Mouse (Mus musculus) kidney, embryonic 14.5 days (tissue): Measurements from ENCODE around the gene Zfp423. TPM values are rescaled to one million over a fixed set of nuclear protein-coding genes. Genes with fewer than 3 reads are reported as not detected.
A peak's percentile ranks its signal among the peaks of the same experiment; 100 is the strongest.

ENCODE experiments used
- ATAC-seq: fragments of 200-750 bp; cut with Nextera tagmentation; 2 replicates; pipeline ENCODE4 v1.8.0; 2017; ENCODE audit warnings: moderate number of reproducible peaks, mild to moderate bottlenecking, moderate TSS enrichment, moderate library complexity; ENCODE audit not compliant: low FRiP score, low TSS enrichment
- H3K27ac ChIP-seq: fragments of 300-500 bp; sonication (generic); 2 replicates; pipeline ENCODE4 v1.5.1; 2014; ENCODE audit warnings: low read depth, mild to moderate bottlenecking, low read length, moderate library complexity, mixed read lengths
- H3K27me3 ChIP-seq: fragments of 300-500 bp; sonication (generic); 2 replicates; pipeline ENCODE4 v1.6.1; 2014; ENCODE audit warnings: mild to moderate bottlenecking, low read length; ENCODE audit not compliant: control insufficient read depth, insufficient read depth
- H3K36me3 ChIP-seq: fragments of 300-500 bp; sonication (generic); 2 replicates; pipeline ENCODE4 v1.6.1; 2014; ENCODE audit warnings: low read length, mixed read lengths; ENCODE audit not compliant: control insufficient read depth, insufficient read depth
- H3K4me1 ChIP-seq: fragments of 300-500 bp; sonication (generic); 2 replicates; pipeline ENCODE4 v1.6.1; 2014; ENCODE audit warnings: low read length, mixed read lengths; ENCODE audit not compliant: control insufficient read depth, insufficient read depth
- H3K4me2 ChIP-seq: fragments of 300-500 bp; sonication (generic); replicated peaks from 2 replicates; pipeline ENCODE4 v1.6.1; 2014; ENCODE audit warnings: low read depth, mild to moderate bottlenecking, low read length
- H3K4me3 ChIP-seq: fragments of 300-500 bp; sonication (generic); 2 replicates; pipeline ENCODE4 v1.5.1; 2014; ENCODE audit warnings: mild to moderate bottlenecking, low read length
- H3K9ac ChIP-seq: fragments of 300-500 bp; sonication (generic); 2 replicates; pipeline ENCODE4 v1.6.1; 2014; ENCODE audit warnings: low read depth, mild to moderate bottlenecking, low read length, moderate library complexity
- H3K9me3 ChIP-seq: fragments of 300-500 bp; sonication (generic); 2 replicates; pipeline ENCODE4 v1.6.1; 2016; ENCODE audit warnings: low read length; ENCODE audit not compliant: control insufficient read depth
- WGBS: fragments of 180-500 bp; shearing (Covaris S2); extraction: QIAGEN DNeasy Blood & Tissue Kit; methylation state at CpG from one replicate; pipeline ENCODE4 v1.1.7; 2014; 5-methylcytosine and 5-hydroxymethylcytosine counted together
- polyA plus RNA-seq: library from polyadenylated mRNA; unstranded; fragments of >200 nt; fragmentation: Nextera tagmentation; extraction: Ambion mirVana; gene quantifications from 2 replicates; pipeline ENCODE4 v1.2.1, GENCODE M21; 2014

Gene Zfp423
- polyA plus RNA-seq, 1 experiment from 2014 or later, result 18.8 TPM

- no peak overlapping the region for H3K4me3 ChIP-seq
- WGBS, result 64% methylated on average over 2 of the region's 3 CpGs
- no peak overlapping the region for H3K9ac ChIP-seq
- H3K9me3 ChIP-seq, result no peaks in the 10 kb centered on the region
- H3K4me1 ChIP-seq, result peaks cover 18% of the 10 kb centered on the region
- no peak overlapping the region for H3K27ac ChIP-seq
- ATAC-seq, result no peak
- H3K36me3 ChIP-seq, result no peaks in the 10 kb centered on the region
- H3K4me2 ChIP-seq, result no peak overlapping the region
- no peaks in the 10 kb centered on the region for H3K27me3 ChIP-seq
These were observed 245.4 kb downstream of the Zfp423 start for GRCm38 (mm10) chr8:87713946-87714345.

DNA sequence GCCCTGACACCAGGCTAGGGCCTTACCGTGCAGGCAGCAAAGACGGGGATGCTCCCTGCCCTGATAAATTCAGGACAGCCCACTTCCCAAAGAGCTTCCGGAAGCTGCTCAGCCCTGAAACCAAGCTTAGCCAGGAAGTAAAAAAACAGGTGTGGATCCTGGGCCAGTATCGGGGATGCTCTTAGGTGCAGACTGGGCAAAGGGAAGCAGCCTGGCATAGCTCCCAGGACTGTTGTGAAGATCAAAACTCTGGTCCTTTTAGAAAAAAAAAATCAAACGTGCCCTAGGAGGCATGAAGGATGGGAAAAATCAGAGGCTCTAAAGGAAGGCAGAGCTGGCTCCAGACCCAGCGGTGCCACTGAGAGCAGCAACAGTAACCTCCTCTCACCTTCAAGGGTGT, 247.4 kb downstream of the Zfp423 start:
- no peak for ATAC-seq
- no peaks in the 10 kb centered on the region for H3K27me3 ChIP-seq
- WGBS, result 76% methylated on average over 6 of the region's 6 CpGs
- H3K4me1 ChIP-seq, result peaks cover 27% of the 10 kb centered on the region
- H3K4me2 ChIP-seq, result no peak overlapping the region
- H3K9me3 ChIP-seq, result no peaks in the 10 kb centered on the region
- no peak overlapping the region for H3K4me3 ChIP-seq
- no peaks in the 10 kb centered on the region for H3K36me3 ChIP-seq
- H3K9ac ChIP-seq, result no peak overlapping the region
- no peak overlapping the region for H3K27ac ChIP-seq

- ATAC-seq, result peak; percentile 71; the same call in 1 of the 2 replicates
- Histone ChIP-seq H3K4me1 (peaks cover 13% of the 10 kb centered on the region), H3K4me2 (peak overlapping the region; percentile 21), H3K9me3 (no peaks in the 10 kb centered on the region), H3K9ac (no peak overlapping the region), H3K27ac (no peak overlapping the region), H3K27me3 (no peaks in the 10 kb centered on the region), H3K36me3 (no peaks in the 10 kb centered on the region), H3K4me3 (no peak overlapping the region)
- WGBS, result 5% methylated on average over 9 of the region's 11 CpGs
These were observed 251.2 kb downstream of the Zfp423 start for GRCm38 (mm10) chr8:87708127-87708637.

DNA sequence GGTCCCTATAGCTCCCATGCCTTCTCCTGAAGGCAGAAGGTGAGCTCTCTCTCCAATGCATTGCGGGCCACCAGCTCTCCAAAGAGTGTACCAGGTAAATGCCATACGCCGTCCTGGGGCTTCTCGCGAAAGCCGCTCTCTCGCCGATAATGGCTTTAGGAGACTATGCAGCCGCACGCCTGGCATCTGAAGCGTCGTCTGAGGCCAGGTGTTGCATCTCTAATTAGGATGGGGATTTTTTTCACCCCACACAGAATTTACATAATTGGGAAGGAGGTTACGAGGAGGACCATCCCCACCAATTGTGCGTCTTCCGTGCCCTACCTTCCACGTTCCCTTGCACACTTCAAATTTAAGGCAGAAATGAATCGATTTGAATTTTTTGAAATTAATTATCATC, 252.2 kb downstream of the Zfp423 start:
- no peaks in the 10 kb centered on the region for H3K27me3 ChIP-seq
- WGBS, result 81% methylated on average over 17 of the region's 17 CpGs
- no peak overlapping the region for H3K4me2 ChIP-seq
- H3K9me3 ChIP-seq, result no peaks in the 10 kb centered on the region
- no peak overlapping the region for H3K4me3 ChIP-seq
- no peak overlapping the region for H3K27ac ChIP-seq
- no peak overlapping the region for H3K9ac ChIP-seq
- no peak for ATAC-seq
- no peaks in the 10 kb centered on the region for H3K36me3 ChIP-seq
- H3K4me1 ChIP-seq, result peaks cover 18% of the 10 kb centered on the region

DNA sequence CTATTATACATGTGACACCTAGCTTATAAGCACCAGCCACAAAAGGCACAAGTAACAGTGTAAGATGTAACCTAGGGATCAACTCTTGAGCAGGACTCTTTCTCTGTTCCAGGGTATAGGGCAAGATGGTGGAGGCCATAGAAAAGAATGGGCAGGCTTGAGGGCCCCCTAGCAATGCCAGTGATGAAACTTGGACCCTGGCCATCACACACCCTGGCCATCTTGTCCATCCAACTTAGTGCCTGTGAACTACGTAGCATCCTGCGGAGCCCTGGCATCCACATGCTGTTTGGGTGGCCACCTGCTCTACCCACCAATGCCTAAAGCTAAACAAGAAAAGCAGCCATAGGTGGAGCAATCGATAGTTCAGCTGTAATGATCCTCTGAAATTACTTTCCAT, 254.6 kb downstream of the Zfp423 start:
- Histone ChIP-seq H3K27ac (no peak overlapping the region), H3K4me3 (no peak overlapping the region), H3K4me2 (no peak overlapping the region), H3K9me3 (no peaks in the 10 kb centered on the region), H3K27me3 (no peaks in the 10 kb centered on the region), H3K4me1 (peaks cover 18% of the 10 kb centered on the region), H3K9ac (no peak overlapping the region), H3K36me3 (no peaks in the 10 kb centered on the region)
- no peak for ATAC-seq
- 97% methylated on average over 3 of the region's 3 CpGs for WGBS

DNA sequence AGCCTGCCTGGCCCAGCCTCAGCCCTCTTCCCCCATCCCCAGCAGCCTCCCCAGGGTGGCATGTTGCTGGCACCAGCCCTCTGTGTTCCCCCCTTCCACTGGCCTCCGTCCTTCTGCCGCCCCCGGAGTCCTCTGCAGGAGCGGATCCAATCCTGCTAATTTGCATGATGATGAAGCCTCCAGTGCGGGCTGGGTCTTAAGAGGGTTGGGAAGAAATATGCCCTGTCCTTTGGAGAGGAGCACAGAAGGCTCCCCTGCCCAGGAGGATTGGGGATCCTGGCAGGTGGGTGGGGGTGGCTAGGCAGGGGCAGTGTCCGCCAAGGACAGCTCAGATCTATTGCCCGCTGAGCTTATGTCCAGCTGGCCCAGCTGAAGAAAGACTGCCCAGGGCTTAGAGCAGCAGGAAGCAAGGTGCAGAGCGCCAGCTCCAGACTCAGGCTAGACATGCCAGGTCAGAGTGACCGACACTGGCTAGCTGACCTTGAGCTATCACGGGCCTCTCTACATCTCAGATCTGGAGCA, 256.5 kb downstream of the Zfp423 start:
- Histone ChIP-seq H3K27me3 (no peaks in the 10 kb centered on the region), H3K4me1 (peaks cover 11% of the 10 kb centered on the region; the same call in 1 of the 2 replicates), H3K27ac (no peak overlapping the region), H3K4me3 (no peak overlapping the region), H3K9ac (no peak overlapping the region), H3K9me3 (no peaks in the 10 kb centered on the region), H3K36me3 (no peaks in the 10 kb centered on the region), H3K4me2 (no peak overlapping the region)
- no peak; the same call in 1 of the 2 replicates for ATAC-seq
- 35% methylated on average over 10 of the region's 10 CpGs for WGBS

DNA sequence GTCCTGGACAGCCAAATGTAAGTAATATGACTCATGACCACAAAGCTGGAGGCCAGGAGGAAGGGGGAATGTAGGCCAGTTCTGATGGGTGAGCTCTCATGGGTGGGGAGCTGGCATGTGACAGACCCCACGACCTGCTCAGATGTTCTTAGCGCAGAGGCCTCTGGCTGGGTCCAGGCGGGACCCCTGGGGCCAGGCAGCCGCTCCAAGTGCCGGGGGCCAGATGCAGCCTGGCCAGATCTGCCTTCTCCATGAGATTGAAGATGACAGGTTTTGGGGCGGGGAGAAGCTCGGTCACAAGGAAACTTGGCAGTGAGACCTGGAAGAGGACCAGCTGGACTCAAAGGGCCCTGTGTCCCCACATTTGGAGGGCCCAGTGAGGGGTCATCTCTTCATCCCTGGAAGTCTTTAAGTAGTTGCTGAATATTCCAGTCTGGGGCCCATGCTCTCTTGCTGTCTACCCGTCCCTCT, 257.3 kb downstream of the Zfp423 start:
- no peak overlapping the region for H3K27ac ChIP-seq
- H3K27me3 ChIP-seq, result no peaks in the 10 kb centered on the region
- H3K9me3 ChIP-seq, result no peaks in the 10 kb centered on the region
- no peaks in the 10 kb centered on the region for H3K36me3 ChIP-seq
- ATAC-seq, result no peak
- H3K4me1 ChIP-seq, result 0 out of 2 replicates have a peak, but pooled peaks cover 6% of the 10 kb centered on the region
- no peak overlapping the region for H3K9ac ChIP-seq
- no peak overlapping the region for H3K4me3 ChIP-seq
- H3K4me2 ChIP-seq, result no peak overlapping the region
- 68% methylated on average over 8 of the region's 8 CpGs for WGBS

- Histone ChIP-seq H3K4me3 (no peak overlapping the region), H3K4me2 (no peak overlapping the region), H3K27ac (no peak overlapping the region), H3K9ac (no peak overlapping the region), H3K36me3 (no peaks in the 10 kb centered on the region), H3K27me3 (no peaks in the 10 kb centered on the region), H3K9me3 (no peaks in the 10 kb centered on the region), H3K4me1 (0 out of 2 replicates have a peak, but pooled peaks cover 6% of the 10 kb centered on the region)
- no peak for ATAC-seq
- 81% methylated on average over 4 of the region's 4 CpGs for WGBS
These were observed 257.8 kb downstream of the Zfp423 start for GRCm38 (mm10) chr8:87701583-87701982.

- H3K4me2 ChIP-seq, result no peak overlapping the region
- H3K9me3 ChIP-seq, result no peaks in the 10 kb centered on the region
- no peaks in the 10 kb centered on the region for H3K36me3 ChIP-seq
- WGBS, result 56% methylated on average over 12 of the region's 12 CpGs
- no peak overlapping the region for H3K4me3 ChIP-seq
- H3K27me3 ChIP-seq, result no peaks in the 10 kb centered on the region
- no peak overlapping the region for H3K9ac ChIP-seq
- H3K27ac ChIP-seq, result no peak overlapping the region
- H3K4me1 ChIP-seq, result peaks cover 7% of the 10 kb centered on the region
- ATAC-seq, result no peak
These were observed 259.1 kb downstream of the Zfp423 start for GRCm38 (mm10) chr8:87700321-87700720.
